Comparison of ENCODE assay signal across 29 mouse cellular contexts in genomic region chr19:10676656-10677055, GRCm38 (mm10). TPM values are rescaled to one million over a fixed set of nuclear protein-coding genes. Genes with fewer than 3 reads are reported as not detected.
DNase-seq lines count a peak whose midpoint lies in the region; ATAC-seq and TF ChIP-seq lines count a peak whose summit lies in the region.
"Had no signal": no experiment of that assay in that cellular context is flagged by ENCODE, and none has a peak within 500 bp of the region (broad histone marks: within the 10 kb centered on the region; RNA-seq: fewer than 3 reads in every experiment).

No protein-coding gene starts in this region.

- peak overlapping the region; percentile 26; the same call in 1 of the 2 replicates for H3K4me3 ChIP-seq in stomach, postnatal 0 days (ENCODE audit: low read depth, low read length)
- H3K4me3 ChIP-seq in forebrain, embryonic 11.5 days (ENCODE audit: low read depth, low read length) = no peak overlapping the region
- no peak overlapping the region for H3K4me3 ChIP-seq in thymus, adult 2 months (ENCODE audit: control insufficient read depth, insufficient read depth, low read length)
- H3K4me3 ChIP-seq: embryonic facial prominence, embryonic 12.5 days; embryonic facial prominence, embryonic 15.5 days; forebrain, embryonic 12.5 days; forebrain, embryonic 15.5 days; hindbrain, embryonic 12.5 days; hindbrain, embryonic 15.5 days had no signal

- H3K9me3 ChIP-seq in stomach, postnatal 0 days (ENCODE audit: control insufficient read depth, low read length) = no peaks in the 10 kb centered on the region
- H3K9me3 ChIP-seq in forebrain, embryonic 11.5 days (ENCODE audit: control insufficient read depth, low read length) = no peaks in the 10 kb centered on the region
- H3K9me3 ChIP-seq: embryonic facial prominence, embryonic 12.5 days; embryonic facial prominence, embryonic 15.5 days; forebrain, embryonic 12.5 days; forebrain, embryonic 15.5 days; hindbrain, embryonic 12.5 days; hindbrain, embryonic 15.5 days had no signal

- peak overlapping the region; percentile 36 for H3K4me2 ChIP-seq in stomach, postnatal 0 days (replicated peaks; ENCODE audit: low read depth)
- no peak overlapping the region for H3K4me2 ChIP-seq in forebrain, embryonic 11.5 days (ENCODE audit: low read depth, low read length, severe bottlenecking)
- H3K4me2 ChIP-seq: embryonic facial prominence, embryonic 12.5 days; embryonic facial prominence, embryonic 15.5 days; forebrain, embryonic 12.5 days; forebrain, embryonic 15.5 days; heart, embryonic 11.5 days; hindbrain, embryonic 12.5 days; hindbrain, embryonic 15.5 days had no signal

- DNase-seq in cerebellum, adult 11-12 months = peak; percentile 14
- no peak for DNase-seq in cerebellum, postnatal 4 days (ENCODE audit: low spot score in 2 of 2)
- DNase-seq in ES-CJ7 (ENCODE audit: low read depth, low spot score) (peak; percentile 72), R1 (ENCODE audit: low read depth, low spot score) (peak; percentile 74)
- no peak for DNase-seq in stomach, postnatal 0 days (ENCODE audit: low spot score)
- DNase-seq in forebrain, embryonic 11.5 days (ENCODE audit: low spot score) = no peak
- no peak for DNase-seq in thymus, adult 2 months
- DNase-seq: adrenal gland, adult 8-10 months; adrenal gland, postnatal 25 days; cerebellum, adult 8-10 months; cerebellum, postnatal 14 days; gastrocnemius, postnatal 10 days; gastrocnemius, postnatal 36 days; heart, adult 11 months; kidney, adult 8-10 months had no signal

- H3K9ac ChIP-seq in stomach, postnatal 0 days (ENCODE audit: low read length) = no peak overlapping the region
- H3K9ac ChIP-seq in forebrain, embryonic 11.5 days (ENCODE audit: low read length) = no peak overlapping the region
- H3K9ac ChIP-seq: embryonic facial prominence, embryonic 12.5 days; embryonic facial prominence, embryonic 15.5 days; forebrain, embryonic 12.5 days; forebrain, embryonic 15.5 days; hindbrain, embryonic 12.5 days; hindbrain, embryonic 15.5 days had no signal

- TF ChIP-seq EP300 in stomach, postnatal 0 days (optimal IDR thresholded peaks at IDR 0.05) = no peak

- TF ChIP-seq CTCF in stomach, postnatal 0 days (IDR thresholded peaks at IDR 0.05; ENCODE audit: low read depth) = no peak
- TF ChIP-seq CTCF in thymus, adult 2 months (IDR thresholded peaks at IDR 0.05; ENCODE audit: borderline replicate concordance, control insufficient read depth, extremely low read depth, insufficient read depth, low read length, poor library complexity) = no peak

- no peak for TF ChIP-seq POLR2A in thymus, adult 2 months (IDR thresholded peaks at IDR 0.05; ENCODE audit: control insufficient read depth, extremely low read depth, insufficient read depth, low read length, poor library complexity)

- no peaks in the 10 kb centered on the region for H3K4me1 ChIP-seq in stomach, postnatal 0 days (replicated peaks; ENCODE audit: control insufficient read depth, insufficient read depth)
- H3K4me1 ChIP-seq in forebrain, embryonic 11.5 days (replicated peaks; ENCODE audit: control insufficient read depth, insufficient read depth, low read length) = 0 out of 2 replicates have a peak, but pooled peaks cover 1% of the 10 kb centered on the region
- no peaks in the 10 kb centered on the region for H3K4me1 ChIP-seq in thymus, adult 2 months (replicated peaks; ENCODE audit: control insufficient read depth, insufficient read depth, low read length)
- H3K4me1 ChIP-seq: forebrain, embryonic 12.5 days; hindbrain, embryonic 12.5 days; hindbrain, embryonic 15.5 days had no signal

- H3K27ac ChIP-seq in stomach, postnatal 0 days (replicated peaks) = peak overlapping the region; percentile 40; the same call in 1 of the 2 replicates
- H3K27ac ChIP-seq in forebrain, embryonic 11.5 days (ENCODE audit: low read depth, low read length) = no peak overlapping the region
- no peak overlapping the region for H3K27ac ChIP-seq in thymus, adult 2 months (ENCODE audit: control insufficient read depth, insufficient read depth, low read length)
- H3K27ac ChIP-seq: embryonic facial prominence, embryonic 12.5 days; embryonic facial prominence, embryonic 15.5 days; forebrain, embryonic 12.5 days; forebrain, embryonic 15.5 days; hindbrain, embryonic 12.5 days; hindbrain, embryonic 15.5 days had no signal

- no peaks in the 10 kb centered on the region for H3K36me3 ChIP-seq in stomach, postnatal 0 days (ENCODE audit: control insufficient read depth, insufficient read depth, low read length)
- no peaks in the 10 kb centered on the region for H3K36me3 ChIP-seq in forebrain, embryonic 11.5 days (ENCODE audit: control insufficient read depth, insufficient read depth, low read length)
- no peaks in the 10 kb centered on the region for H3K36me3 ChIP-seq in thymus, adult 2 months (ENCODE audit: control insufficient read depth, insufficient read depth, low read length)
- H3K36me3 ChIP-seq: embryonic facial prominence, embryonic 12.5 days; embryonic facial prominence, embryonic 15.5 days; forebrain, embryonic 12.5 days; forebrain, embryonic 15.5 days; hindbrain, embryonic 12.5 days; hindbrain, embryonic 15.5 days had no signal

- WGBS in stomach, postnatal 0 days = 81% methylated on average over 16 of the region's 16 CpGs
- 83% methylated on average over 16 of the region's 16 CpGs for WGBS in forebrain, embryonic 11.5 days
- WGBS in thymus, adult 2 months = 89% methylated on average over 16 of the region's 16 CpGs

- ATAC-seq in stomach, postnatal 0 days (ENCODE audit: low FRiP score, low TSS enrichment) = no peak
- ATAC-seq in forebrain, embryonic 11.5 days (replicated peaks; ENCODE audit: low FRiP score) = no peak
- ATAC-seq in frontal cortex, adult (ENCODE audit: low TSS enrichment) = no peak
- ATAC-seq: activated CD4-positive, CD25-positive, alpha-beta regulatory T cell, adult 4 months; forebrain, embryonic 15.5 days; intestine, postnatal 0 days had no signal

- H3K27me3 ChIP-seq in stomach, postnatal 0 days (ENCODE audit: control insufficient read depth, insufficient read depth, low read length) = no peaks in the 10 kb centered on the region
- no peaks in the 10 kb centered on the region for H3K27me3 ChIP-seq in forebrain, embryonic 11.5 days (ENCODE audit: control insufficient read depth, insufficient read depth, low read length)
- no peaks in the 10 kb centered on the region for H3K27me3 ChIP-seq in thymus, adult 2 months (ENCODE audit: control insufficient read depth, insufficient read depth, low read length)
- H3K27me3 ChIP-seq: CH12.LX; embryonic facial prominence, embryonic 12.5 days; embryonic facial prominence, embryonic 15.5 days; forebrain, embryonic 15.5 days; hindbrain, embryonic 12.5 days; hindbrain, embryonic 15.5 days had no signal

RNA-seq across cellular contexts. Expression of gene Pga5, which starts 1.2 kb away (rescaled TPM):
- polyA plus RNA-seq in stomach, postnatal 0 days (2015; fragmentation: Nextera tagmentation; extraction: Ambion mirVana) = 22,358 and 23,362 TPM in 2 replicates
- not detected in 2 replicates for polyA plus RNA-seq in forebrain, embryonic 11.5 days (2014; fragmentation: Nextera tagmentation; extraction: Ambion mirVana)
- polyA plus RNA-seq in thymus, adult 2 months (2012; rRNA removed) = 0.46 and 0.59 TPM in 2 replicates
- polyA plus RNA-seq: activated CD4-positive, CD25-positive, alpha-beta regulatory T cell, adult 4 months; embryonic facial prominence, embryonic 12.5 days; embryonic facial prominence, embryonic 15.5 days; forebrain, embryonic 12.5 days; forebrain, embryonic 15.5 days; heart, embryonic 11.5 days; heart, embryonic 14.5 days; heart, postnatal 0 days; hindbrain, embryonic 12.5 days; hindbrain, embryonic 15.5 days; intestine, embryonic 14.5 days had no signal

RNA-seq across cellular contexts. Expression of gene Vps37c, which starts 11.9 kb away (rescaled TPM):
- polyA plus RNA-seq in stomach, postnatal 0 days (2015; fragmentation: Nextera tagmentation; extraction: Ambion mirVana) = 48.6 and 57.3 TPM in 2 replicates
- polyA plus RNA-seq in forebrain, embryonic 11.5 days (2014; fragmentation: Nextera tagmentation; extraction: Ambion mirVana) = 32.1 and 33.4 TPM in 2 replicates
- polyA plus RNA-seq in thymus, adult 2 months (2012; rRNA removed) = 38.2 and 40.4 TPM in 2 replicates

RNA-seq across cellular contexts. Expression of gene Vwce, which starts 42.6 kb away (rescaled TPM):
- polyA plus RNA-seq in stomach, postnatal 0 days (2015; fragmentation: Nextera tagmentation; extraction: Ambion mirVana) = 0.51 and 0.61 TPM in 2 replicates
- polyA plus RNA-seq in forebrain, embryonic 11.5 days (2014; fragmentation: Nextera tagmentation; extraction: Ambion mirVana) = 0.47 and 0.49 TPM in 2 replicates
- 3.1 and 4.7 TPM in 2 replicates for polyA plus RNA-seq in thymus, adult 2 months (2012; rRNA removed)

Comparison
In these comparisons a context has a peak if more than half of its experiments do, and no peak if none do; other contexts are left out.
1. DNase-seq: peak in cerebellum, adult 11-12 months (single experiment), ES-CJ7 (single experiment) and R1 (single experiment); none in cerebellum, postnatal 4 days (0 of 2), stomach, postnatal 0 days (single experiment), forebrain, embryonic 11.5 days (single experiment) and thymus, adult 2 months (single experiment).
2. RNA of gene Pga5, which starts 1.2 kb away (polyA plus RNA-seq): 22,358 to 23,362 TPM in stomach, postnatal 0 days; 0.46 to 0.59 TPM in thymus, adult 2 months and not detected in forebrain, embryonic 11.5 days; every median in the first group is over 1,000 times any median in the second.